23 mouse cellular contexts compared by ENCODE assay signal in genomic region chr6:29794582-29794981, GRCm38 (mm10). TPM values are rescaled to one million over a fixed set of nuclear protein-coding genes. Genes with fewer than 3 reads are reported as not detected.
DNase-seq lines count a peak whose midpoint lies in the region; ATAC-seq and TF ChIP-seq lines count a peak whose summit lies in the region.
"Had no signal": no experiment of that assay in that cellular context is flagged by ENCODE, and none has a peak within 500 bp of the region (broad histone marks: within the 10 kb centered on the region; RNA-seq: fewer than 3 reads in every experiment).

No protein-coding gene starts in this region.

- TF ChIP-seq EP300 in liver, postnatal 0 days (IDR thresholded peaks at IDR 0.05; ENCODE audit: low read depth): no peak

- H3K4me2 ChIP-seq in liver, postnatal 0 days (ENCODE audit: low read depth, low read length): no peak overlapping the region
- H3K4me2 ChIP-seq: heart, embryonic 15.5 days; liver, embryonic 11.5 days; lung, embryonic 14.5 days; neural tube, embryonic 12.5 days had no signal

- TF ChIP-seq CTCF in liver, adult 2 months (IDR thresholded peaks at IDR 0.05; ENCODE audit: low read depth, low read length): no peak
- TF ChIP-seq CTCF in liver, postnatal 0 days (IDR thresholded peaks at IDR 0.05; ENCODE audit: low read depth): no peak
- no peak for TF ChIP-seq CTCF in bone marrow macrophage, adult 2 months (IDR thresholded peaks at IDR 0.05; ENCODE audit: low read depth, low read length)

- H3K79me2 ChIP-seq in liver, adult 2 months (ENCODE audit: control insufficient read depth, insufficient read depth, low read length): peaks cover 16% of the 10 kb centered on the region; the same call in 1 of the 2 replicates

- no peak overlapping the region for H3K4me3 ChIP-seq in liver, adult 2 months (ENCODE audit: insufficient read depth, low read depth, low read length)
- H3K4me3 ChIP-seq in liver, postnatal 0 days (ENCODE audit: low read depth, low read length): no peak overlapping the region
- H3K4me3 ChIP-seq in bone marrow macrophage, adult 2 months (ENCODE audit: insufficient read depth, low read length): no peak overlapping the region
- H3K4me3 ChIP-seq: heart, embryonic 15.5 days; hindbrain, embryonic 10.5 days; limb, embryonic 10.5 days; neural tube, embryonic 12.5 days had no signal

- no peak for TF ChIP-seq POLR2A in liver, adult 2 months (IDR thresholded peaks at IDR 0.05; ENCODE audit: extremely low read depth, insufficient read depth, low read length)
- TF ChIP-seq POLR2A in bone marrow macrophage, adult 2 months (IDR thresholded peaks at IDR 0.05; ENCODE audit: borderline replicate concordance, low read depth, low read length): no peak

- H3K9ac ChIP-seq in liver, adult 2 months (ENCODE audit: low read depth, low read length): no peak overlapping the region
- H3K9ac ChIP-seq in liver, postnatal 0 days (replicated peaks): no peak overlapping the region
- H3K9ac ChIP-seq: forebrain, postnatal 0 days; heart, embryonic 15.5 days; lung, embryonic 14.5 days; neural tube, embryonic 12.5 days had no signal

- no peaks in the 10 kb centered on the region for H3K27me3 ChIP-seq in liver, adult 2 months (ENCODE audit: control insufficient read depth, insufficient read depth, low read length)
- no peaks in the 10 kb centered on the region for H3K27me3 ChIP-seq in liver, postnatal 0 days (ENCODE audit: insufficient read depth, low read length)
- H3K27me3 ChIP-seq: heart, embryonic 15.5 days; neural tube, embryonic 12.5 days had no signal

- H3K4me1 ChIP-seq in liver, adult 2 months (ENCODE audit: control insufficient read depth, insufficient read depth, low read length): no peaks in the 10 kb centered on the region
- no peaks in the 10 kb centered on the region for H3K4me1 ChIP-seq in liver, postnatal 0 days (ENCODE audit: insufficient read depth)
- H3K4me1 ChIP-seq in bone marrow macrophage, adult 2 months (ENCODE audit: control insufficient read depth, insufficient read depth, low read length): peaks cover 16% of the 10 kb centered on the region
- H3K4me1 ChIP-seq: heart, embryonic 15.5 days; hindbrain, embryonic 10.5 days; limb, embryonic 10.5 days; neural tube, embryonic 12.5 days had no signal

- no peak for ATAC-seq in liver, postnatal 0 days
- ATAC-seq in erythroid progenitor cell, adult 5-6 weeks (replicated peaks; ENCODE audit: low FRiP score, poor library complexity, severe bottlenecking): no peak
- ATAC-seq: activated CD4-positive, CD25-positive, alpha-beta regulatory T cell, adult 4 months; forebrain, postnatal 0 days had no signal

- 78% methylated on average over 6 of the region's 6 CpGs for WGBS in liver, adult 2 months
- WGBS in liver, postnatal 0 days (ENCODE audit: insufficient replicate concordance): 56% methylated on average over 6 of the region's 6 CpGs

- DNase-seq in liver, adult 2 months (ENCODE audit: extremely low read depth, low read depth, low spot score): peak; percentile 47
- DNase-seq in liver, postnatal 0 days: no peak
- peak; percentile 68 for DNase-seq in A20 (ENCODE audit: low read depth, low spot score)
- DNase-seq in monocyte, adult 2 months (ENCODE audit: low read depth in 1 of 2, low spot score in 2 of 2): peak; percentile 38 to 50
- no peak for DNase-seq in left cerebral cortex, adult 9 months (ENCODE audit: low spot score in 2 of 2)
- DNase-seq: adrenal gland, postnatal 10 days; cerebellum, adult 11 months; cerebellum, postnatal 14 days; embryo, embryonic 11 days; forebrain, postnatal 0 days; gastrocnemius, postnatal 36 days; kidney, adult 18-20 months; kidney, postnatal 14 days; lung, embryonic 14.5 days; thymus, postnatal 36 days had no signal

- no peaks in the 10 kb centered on the region for H3K9me3 ChIP-seq in liver, postnatal 0 days (ENCODE audit: low read length)
- H3K9me3 ChIP-seq: heart, embryonic 15.5 days; hindbrain, embryonic 10.5 days; limb, embryonic 10.5 days; neural tube, embryonic 12.5 days had no signal

- H3K36me3 ChIP-seq in liver, adult 2 months (ENCODE audit: control insufficient read depth, insufficient read depth, low read length): no peaks in the 10 kb centered on the region
- H3K36me3 ChIP-seq in liver, postnatal 0 days (replicated peaks; ENCODE audit: insufficient read depth, low read length): no peaks in the 10 kb centered on the region
- H3K36me3 ChIP-seq: heart, embryonic 15.5 days; hindbrain, embryonic 10.5 days; limb, embryonic 10.5 days; neural tube, embryonic 12.5 days had no signal

- H3K27ac ChIP-seq in liver, adult 2 months (replicated peaks; ENCODE audit: insufficient read depth, low read depth, low read length): no peak overlapping the region
- H3K27ac ChIP-seq in liver, postnatal 0 days (ENCODE audit: low read depth): no peak overlapping the region; the same call in 1 of the 2 replicates
- H3K27ac ChIP-seq in bone marrow macrophage, adult 2 months (ENCODE audit: insufficient read depth, low read depth, low read length): peak overlapping the region; percentile 80
- H3K27ac ChIP-seq: heart, embryonic 15.5 days; hindbrain, embryonic 10.5 days; limb, embryonic 10.5 days; neural tube, embryonic 12.5 days had no signal

RNA-seq across cellular contexts. Expression of gene Ahcyl2, which starts 26.8 kb away (rescaled TPM):
- 8.9 and 11.8 TPM in 2 replicates for total RNA-seq in liver, adult 2 months (2014; rRNA removed)
- 5.2 and 7.4 TPM in 2 replicates for polyA plus RNA-seq in liver, adult 2 months (2012; rRNA removed)
- 2.0 TPM in 2 replicates for polyA plus RNA-seq in liver, postnatal 0 days (2015; fragmentation: Nextera tagmentation; extraction: Ambion mirVana)
- polyA plus RNA-seq in bone marrow macrophage, adult 2 months (2012; ENCODE audit: insufficient read depth, insufficient read length, missing spikeins): 30.6 and 37.8 TPM in 2 replicates
- 48.6 and 49.7 TPM in 2 replicates for total RNA-seq in erythroid progenitor cell, adult 5-6 weeks (2015; ENCODE audit: low replicate concordance)
- 35.2 and 55.4 TPM in 2 replicates for total RNA-seq in erythroid progenitor cell, adult 5-6 weeks (2017; ENCODE audit: low replicate concordance)

RNA-seq across cellular contexts. Expression of gene Smo, which starts 59.3 kb away (rescaled TPM):
- total RNA-seq in liver, adult 2 months (2014; rRNA removed): 4.1 and 5.0 TPM in 2 replicates
- polyA plus RNA-seq in liver, adult 2 months (2012; rRNA removed): 6.7 and 10.5 TPM in 2 replicates
- polyA plus RNA-seq in liver, postnatal 0 days (2015; fragmentation: Nextera tagmentation; extraction: Ambion mirVana): 2.2 and 2.5 TPM in 2 replicates
- not detected in 2 replicates for polyA plus RNA-seq in bone marrow macrophage, adult 2 months (2012; ENCODE audit: insufficient read depth, insufficient read length, missing spikeins)
- total RNA-seq in erythroid progenitor cell, adult 5-6 weeks (2015; ENCODE audit: low replicate concordance): 1.1 and 2.5 TPM in 2 replicates
- total RNA-seq in erythroid progenitor cell, adult 5-6 weeks (2017; ENCODE audit: low replicate concordance): 0.08 and 0.77 TPM in 2 replicates

Comparison
In these comparisons a context has a peak if more than half of its experiments do, and no peak if none do; other contexts are left out.
1. DNase-seq: peak in liver, adult 2 months (single experiment), A20 (single experiment) and monocyte, adult 2 months (2 of 2); none in liver, postnatal 0 days (single experiment) and left cerebral cortex, adult 9 months (0 of 2).